Mouse (Mus musculus): ENCODE results near the gene Ift172.
A peak's percentile ranks its signal among the peaks of the same experiment; 100 is the strongest.

Ift172 gene

GRCm38 (mm10) chr5:31290521-31291360, at the start of gene Ift172:
TSS of gene Ift172 (minus strand) at chr5:31291116.
- peak; percentile 85 to 93 for DNase-seq (ENCODE audit: low spot score in 2 of 2)

GRCm38 (mm10) chr5:31328255-31328654, 37.3 kb upstream of the Ift172 start:
- DNase-seq (ENCODE audit: low spot score in 2 of 2) = peak; percentile 11 to 36

DNA sequence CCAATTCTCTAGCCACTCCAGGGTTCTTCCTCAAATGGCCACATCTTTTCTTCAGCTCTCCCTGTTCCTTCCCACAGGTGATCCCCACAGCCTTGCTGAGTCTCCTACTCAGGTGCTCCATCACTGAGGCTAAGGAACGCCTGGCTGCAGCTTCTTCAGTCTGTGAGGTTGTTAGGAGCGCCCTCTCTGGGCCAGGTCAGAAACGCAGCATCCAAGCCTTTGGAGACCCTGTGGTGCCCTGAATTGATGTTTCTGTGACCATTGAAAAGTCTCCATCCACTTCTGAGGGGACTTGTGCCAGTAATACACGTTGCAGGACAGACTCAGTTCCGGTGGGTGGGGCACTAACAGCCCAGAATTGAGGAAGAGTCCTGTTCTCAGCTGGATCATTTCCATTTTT, 35.9 kb upstream of the Ift172 start:
- DNase-seq (ENCODE audit: low spot score in 2 of 2) = no peak

- DNase-seq (ENCODE audit: low spot score in 2 of 2) = no peak
Measured at GRCm38 (mm10) chr5:31324085-31324484, 33.2 kb upstream of the Ift172 start.

DNA sequence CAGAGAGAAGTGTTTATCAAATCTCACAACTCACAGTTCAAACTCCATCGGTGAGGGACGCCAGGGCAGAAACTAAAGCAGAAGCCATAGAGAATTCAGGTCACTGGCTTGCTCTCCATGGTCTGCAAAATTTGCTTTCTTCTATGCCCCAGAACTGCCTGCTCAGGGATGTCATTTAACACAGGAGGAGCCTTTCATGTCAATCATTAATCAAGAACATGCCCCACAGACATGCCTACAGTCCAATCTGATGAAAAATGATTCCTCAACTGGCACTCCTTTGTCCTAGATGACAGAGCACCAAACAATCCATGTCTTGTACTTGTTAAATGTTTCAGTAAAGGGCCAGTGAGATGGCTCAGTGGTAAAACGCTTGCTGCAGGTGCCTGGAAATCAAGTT, 31.9 kb upstream of the Ift172 start:
- no peak for DNase-seq (ENCODE audit: low spot score in 2 of 2)

DNA sequence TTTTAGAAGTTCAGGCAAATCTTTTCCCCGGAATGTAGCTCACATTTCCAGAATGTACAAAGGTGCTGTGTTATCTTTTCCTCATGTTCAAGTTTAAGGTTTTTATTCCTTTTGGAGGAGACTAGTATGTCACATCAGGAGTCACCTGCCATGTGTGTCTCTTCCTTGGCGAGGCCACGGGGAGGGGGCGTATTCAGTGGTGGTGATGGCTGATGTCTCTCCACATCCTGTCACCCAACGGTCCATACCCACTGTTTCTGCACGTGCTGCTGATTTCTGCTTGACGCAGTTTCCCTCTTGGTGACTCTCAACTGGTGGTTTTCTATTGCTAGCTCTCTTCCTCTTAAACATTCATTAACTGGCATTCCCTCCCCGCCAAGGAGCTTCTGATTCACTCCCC, 21.9 kb upstream of the Ift172 start:
- DNase-seq (ENCODE audit: low spot score in 2 of 2) = no peak

DNA sequence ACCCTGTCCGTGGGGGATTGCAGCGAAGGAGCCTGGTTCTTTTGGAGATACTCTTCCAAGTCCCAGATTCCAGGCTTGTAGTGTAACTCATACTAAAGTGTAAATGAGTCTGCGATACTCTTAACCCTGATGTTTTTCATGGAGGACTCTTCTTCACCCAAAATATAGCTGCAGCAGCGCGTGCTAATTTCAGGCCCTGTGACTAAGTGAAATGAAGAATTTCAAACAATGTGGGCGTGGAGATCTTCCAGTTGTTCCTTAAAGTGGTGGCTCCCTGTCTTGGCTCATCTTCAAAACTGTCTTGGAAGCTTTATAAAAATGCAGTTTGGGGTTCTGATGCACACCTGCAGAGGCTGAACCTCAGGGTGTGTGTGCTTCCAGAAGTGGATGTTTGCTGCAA, 12.2 kb upstream of the Ift172 start:
- no peak for DNase-seq (ENCODE audit: low spot score in 2 of 2)

GRCm38 (mm10) chr5:31301866-31302265, 10.9 kb upstream of the Ift172 start:
- DNase-seq (ENCODE audit: low spot score in 2 of 2) = no peak

GRCm38 (mm10) chr5:31298486-31298885, 7.6 kb upstream of the Ift172 start:
- DNase-seq (ENCODE audit: low spot score in 2 of 2) = no peak

DNA sequence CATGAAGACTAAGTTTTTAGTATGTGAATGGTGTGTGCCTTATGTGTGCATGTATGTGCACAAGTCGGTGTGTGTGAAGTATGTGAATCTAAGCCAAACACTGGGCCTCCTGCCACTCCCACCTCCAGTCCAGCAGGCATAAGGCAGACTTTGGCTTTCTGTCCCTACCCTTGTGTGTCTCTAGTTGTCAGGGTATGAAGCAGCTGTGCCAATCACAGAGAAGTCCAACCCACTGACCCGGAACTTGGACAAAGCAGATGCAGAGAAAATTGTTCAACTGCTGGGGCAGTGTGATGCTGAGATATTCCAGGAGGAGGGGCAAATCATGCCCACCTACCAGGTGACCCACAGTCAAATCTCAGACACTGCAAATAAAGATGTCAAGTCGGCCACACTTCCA, 7.1 kb upstream of the Ift172 start:
- no peak for DNase-seq (ENCODE audit: low spot score in 2 of 2)

- no peak for DNase-seq (ENCODE audit: low spot score in 2 of 2)
Measured at GRCm38 (mm10) chr5:31297047-31297757, 6.3 kb upstream of the Ift172 start, which contains the start of gene Gckr. TSS of gene Gckr (plus strand) at chr5:31297443.

DNA sequence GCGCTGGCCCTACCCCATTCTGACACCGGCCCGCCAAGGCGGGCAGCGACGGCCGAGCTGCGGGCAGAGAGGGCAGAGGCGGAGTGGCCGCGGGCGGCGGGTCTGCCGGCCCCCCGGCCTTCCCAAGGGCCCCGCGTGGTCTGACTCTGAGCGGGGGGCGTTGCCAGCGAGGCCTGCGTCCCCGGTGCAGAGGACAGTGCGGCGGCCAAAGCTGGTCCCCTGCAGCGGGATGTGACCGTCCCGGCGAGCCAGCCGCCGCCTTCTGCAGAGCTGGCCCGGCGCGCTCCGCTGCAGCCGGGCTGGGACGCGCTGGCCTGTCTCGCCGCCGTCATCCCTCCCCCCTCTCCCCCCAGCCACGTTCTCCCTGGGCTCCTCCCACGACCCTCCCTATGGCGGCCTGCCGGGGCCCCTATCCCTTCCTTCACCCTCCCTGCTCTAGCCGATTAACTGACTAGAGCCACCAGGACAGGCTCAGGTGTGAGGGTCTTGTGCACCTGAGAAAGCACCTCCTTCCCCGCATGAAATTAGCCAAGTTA, 4.8 kb upstream of the Ift172 start, which contains the start of gene Fndc4:
Fndc4 (minus strand) TSS at position 475 of the 536 bp plus-strand sequence.
- peak in 1 of 2 experiments; percentile 19 for DNase-seq (ENCODE audit: low spot score in 2 of 2)

GRCm38 (mm10) chr5:31294964-31295605, 4.2 kb upstream of the Ift172 start:
- no peak for DNase-seq (ENCODE audit: low spot score in 2 of 2)

- DNase-seq (ENCODE audit: low spot score in 2 of 2) = no peak
Measured at GRCm38 (mm10) chr5:31291361-31291688, 409 bp upstream of the Ift172 start.

GRCm38 (mm10) chr5:31289626-31290230, 1.2 kb downstream of the Ift172 start:
- DNase-seq (ENCODE audit: low spot score in 2 of 2) = no peak

DNA sequence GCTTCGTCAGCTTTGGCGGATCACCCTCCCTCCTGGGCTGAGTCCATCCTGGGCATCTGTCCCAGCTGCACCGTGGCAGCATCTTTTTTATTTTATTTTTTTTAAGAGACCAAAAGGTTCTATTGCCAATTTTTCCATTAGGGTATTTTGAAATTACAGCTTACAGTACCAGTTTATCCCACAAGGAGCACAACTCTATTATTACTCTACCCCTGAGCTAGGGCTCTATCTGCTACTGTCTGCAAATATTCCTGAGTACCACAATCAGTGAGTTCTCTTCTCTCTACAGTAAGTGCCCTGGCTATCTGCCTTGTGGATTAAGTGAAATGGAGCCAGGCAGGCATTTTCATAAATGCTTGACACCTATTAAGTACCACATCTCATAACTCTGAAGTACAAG, 2.3 kb downstream of the Ift172 start:
- no peak for DNase-seq (ENCODE audit: low spot score in 2 of 2)

- no peak for DNase-seq (ENCODE audit: low spot score in 2 of 2)
Measured at GRCm38 (mm10) chr5:31288225-31288624, 2.7 kb downstream of the Ift172 start.

DNA sequence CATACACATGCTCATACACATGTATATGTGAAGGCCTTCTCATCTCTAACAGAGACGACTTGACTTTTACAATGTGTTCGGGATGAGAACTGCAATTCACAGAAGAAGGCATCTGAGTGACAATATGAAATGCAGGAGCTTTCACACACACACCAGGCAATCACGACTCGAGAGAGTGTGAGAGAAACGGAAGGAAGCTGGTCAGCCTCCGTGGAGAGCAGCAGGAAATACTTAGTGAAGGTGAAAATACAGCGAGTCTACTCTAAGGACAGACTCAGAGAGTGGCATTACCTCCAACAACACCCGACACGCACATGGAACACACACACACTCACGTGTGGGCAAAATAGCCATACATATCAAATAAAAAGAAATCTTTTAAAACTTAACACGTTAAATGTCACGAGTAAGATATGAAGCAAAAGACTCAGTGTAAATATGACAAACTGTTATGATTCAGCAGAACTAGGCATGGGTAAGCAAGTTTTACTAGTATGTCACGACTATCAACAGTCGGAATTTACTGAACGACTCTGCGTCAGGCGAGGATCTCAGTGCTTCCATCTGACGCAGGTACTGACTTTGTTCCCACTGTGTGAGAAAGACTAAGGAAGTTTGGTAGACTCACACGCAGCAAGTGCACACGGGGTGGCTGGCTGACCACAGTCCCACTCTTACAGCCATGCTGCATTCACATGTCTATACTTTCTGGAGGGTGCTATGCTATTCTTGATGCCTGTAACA, 11.5 kb downstream of the Ift172 start:
- no peak for DNase-seq (ENCODE audit: low spot score in 2 of 2)

DNA sequence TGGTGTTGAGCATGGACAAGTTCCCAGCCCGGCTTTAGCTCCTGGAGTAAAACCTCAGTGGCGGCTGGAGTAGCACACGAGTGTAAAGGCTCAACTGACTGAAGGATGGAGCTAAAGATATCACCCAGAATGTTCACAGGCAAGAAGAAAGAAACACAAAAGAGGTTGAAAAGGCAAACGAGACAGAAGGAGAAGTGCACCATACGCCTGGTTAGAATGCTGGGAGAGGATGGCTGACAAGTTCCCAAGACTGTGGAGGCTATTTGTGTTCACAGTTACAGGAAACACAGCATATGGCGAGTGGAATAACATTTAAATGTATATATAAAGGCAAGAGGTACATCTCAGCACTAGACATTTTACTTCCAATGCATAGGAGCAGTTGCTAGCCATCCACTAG, 17.9 kb downstream of the Ift172 start:
- DNase-seq (ENCODE audit: low spot score in 2 of 2) = no peak

GRCm38 (mm10) chr5:31267686-31268085, 23.2 kb downstream of the Ift172 start:
- no peak for DNase-seq (ENCODE audit: low spot score in 2 of 2)

DNA sequence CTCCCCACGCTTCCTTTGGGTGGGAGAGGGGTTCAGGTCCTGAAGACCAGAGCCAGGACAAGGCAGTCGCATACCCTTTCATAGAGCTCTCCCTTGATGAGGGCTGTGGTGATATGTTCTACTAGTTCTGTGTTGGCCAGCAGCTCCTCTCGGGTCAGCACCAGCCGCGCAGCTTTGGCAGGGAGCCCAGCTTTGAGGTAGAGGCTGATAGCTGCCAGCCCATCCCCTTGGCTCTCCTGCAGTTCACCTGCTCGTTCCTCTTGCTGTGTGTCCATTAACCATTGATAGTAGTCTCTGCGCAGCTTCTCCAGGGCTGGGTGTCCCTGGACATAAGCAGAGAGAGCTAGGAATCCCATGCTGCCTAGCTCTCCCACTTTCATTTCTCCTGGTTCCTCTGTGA, 24.8 kb downstream of the Ift172 start:
- DNase-seq (ENCODE audit: low spot score in 2 of 2) = no peak
